Mouse (Mus musculus) erythroblast, embryonic 14.5 days (primary cell): ENCODE measurements around the gene Gbx1. TPM values are rescaled to one million over a fixed set of nuclear protein-coding genes. Genes with fewer than 3 reads are reported as not detected.

Source experiments
- H3K27me3 ChIP-seq: 2 replicates; pipeline ENCODE4 v1.6.1; 2012; ENCODE audit warnings: inconsistent platforms; ENCODE audit not compliant: control insufficient read depth
- H3K36me3 ChIP-seq: 2 replicates; pipeline ENCODE4 v1.6.1; 2012; ENCODE audit warnings: mild to moderate bottlenecking, inconsistent platforms; ENCODE audit not compliant: control insufficient read depth
- H3K4me1 ChIP-seq: 2 replicates; pipeline ENCODE4 v1.6.1; 2012; ENCODE audit warnings: inconsistent platforms; ENCODE audit not compliant: control insufficient read depth
- H3K4me3 ChIP-seq: replicated peaks from 2 replicates; pipeline ENCODE3; 2012; ENCODE audit warnings: moderate library complexity, mild to moderate bottlenecking, inconsistent platforms
- H3K9me3 ChIP-seq: 2 replicates; pipeline ENCODE4 v1.6.1; 2012; ENCODE audit warnings: low read length, inconsistent platforms, mixed read lengths; ENCODE audit not compliant: control insufficient read depth
- GATA1 ChIP-seq: IDR thresholded peaks from 2 replicates; pipeline ENCODE4 v1.6.1; 2012; ENCODE audit warnings: low read length, inconsistent platforms, mixed read lengths
- TAL1 ChIP-seq: IDR thresholded peaks from 3 replicates; pipeline ENCODE4 v1.6.1; 2012; ENCODE audit warnings: low read length, inconsistent platforms, mixed read lengths
- polyA plus RNA-seq: library from polyadenylated mRNA; stranded (reverse); fragments of >175 nt; gene quantifications from 2 replicates; pipeline ENCODE4 v1.2.3, GENCODE M21; 2012

The Gbx1 gene
- polyA plus RNA-seq, 1 experiment, result not detected

GRCm38 (mm10) chr5:24486097-24486496, 40.9 kb downstream of the Gbx1 start:
- TF ChIP-seq TAL1 (no peak), GATA1 (no peak)
- H3K27me3 ChIP-seq, result no peaks in the 10 kb centered on the region
- H3K36me3 ChIP-seq, result peaks cover 95% of the 10 kb centered on the region
- no peaks in the 10 kb centered on the region for H3K9me3 ChIP-seq
- no peak overlapping the region for H3K4me3 ChIP-seq
- H3K4me1 ChIP-seq, result peaks cover 4% of the 10 kb centered on the region; the same call in 1 of the 2 replicates

- H3K36me3 ChIP-seq, result peaks cover 95% of the 10 kb centered on the region
Measured at GRCm38 (mm10) chr5:24484963-24485362, 42.0 kb downstream of the Gbx1 start.

GRCm38 (mm10) chr5:24483326-24483725, 43.7 kb downstream of the Gbx1 start:
- no peaks in the 10 kb centered on the region for H3K27me3 ChIP-seq
- peaks cover 96% of the 10 kb centered on the region for H3K36me3 ChIP-seq
- H3K9me3 ChIP-seq, result no peaks in the 10 kb centered on the region
- H3K4me1 ChIP-seq, result peaks cover 4% of the 10 kb centered on the region; the same call in 1 of the 2 replicates
- no peak overlapping the region for H3K4me3 ChIP-seq
- TF ChIP-seq GATA1, result no peak
- TF ChIP-seq TAL1, result no peak

More at GRCm38 (mm10) chr5:24484963-24485362, 42.0 kb downstream of the Gbx1 start:
- H3K4me3 ChIP-seq, result no peak overlapping the region
- TF ChIP-seq GATA1 (no peak), TAL1 (no peak)
- peaks cover 4% of the 10 kb centered on the region; the same call in 1 of the 2 replicates for H3K4me1 ChIP-seq
- H3K27me3 ChIP-seq, result no peaks in the 10 kb centered on the region
- no peaks in the 10 kb centered on the region for H3K9me3 ChIP-seq

GRCm38 (mm10) chr5:24482247-24483079, 44.5 kb downstream of the Gbx1 start:
- peaks cover 4% of the 10 kb centered on the region; the same call in 1 of the 2 replicates for H3K4me1 ChIP-seq
- peaks cover 96% of the 10 kb centered on the region for H3K36me3 ChIP-seq
- no peak for TF ChIP-seq GATA1
- TF ChIP-seq TAL1, result no peak
- H3K27me3 ChIP-seq, result no peaks in the 10 kb centered on the region
- no peak overlapping the region for H3K4me3 ChIP-seq
- H3K9me3 ChIP-seq, result no peaks in the 10 kb centered on the region

GRCm38 (mm10) chr5:24481647-24482046, 45.4 kb downstream of the Gbx1 start:
- Histone ChIP-seq H3K27me3 (no peaks in the 10 kb centered on the region), H3K36me3 (peaks cover 96% of the 10 kb centered on the region), H3K4me1 (peaks cover 4% of the 10 kb centered on the region; the same call in 1 of the 2 replicates), H3K4me3 (no peak overlapping the region), H3K9me3 (no peaks in the 10 kb centered on the region)
- TF ChIP-seq TAL1, result no peak
- TF ChIP-seq GATA1, result no peak

- Histone ChIP-seq H3K4me1 (peaks cover 13% of the 10 kb centered on the region), H3K27me3 (peaks cover 24% of the 10 kb centered on the region), H3K36me3 (peaks cover 73% of the 10 kb centered on the region), H3K4me3 (no peak overlapping the region), H3K9me3 (no peaks in the 10 kb centered on the region; the same call in 1 of the 2 replicates)
- TF ChIP-seq TAL1 (no peak), GATA1 (no peak)
Measured at GRCm38 (mm10) chr5:24477909-24478308, 49.1 kb downstream of the Gbx1 start.

GRCm38 (mm10) chr5:24475476-24476241, 51.3 kb downstream of the Gbx1 start:
- H3K27me3 ChIP-seq, result peaks cover 28% of the 10 kb centered on the region
- H3K36me3 ChIP-seq, result peaks cover 56% of the 10 kb centered on the region
- no peak overlapping the region for H3K4me3 ChIP-seq
- TF ChIP-seq GATA1 (no peak), TAL1 (no peak)
- H3K9me3 ChIP-seq, result no peaks in the 10 kb centered on the region; the same call in 1 of the 2 replicates
- peaks cover 13% of the 10 kb centered on the region for H3K4me1 ChIP-seq

GRCm38 (mm10) chr5:24474723-24475261, 52.2 kb downstream of the Gbx1 start:
- TF ChIP-seq GATA1 (no peak), TAL1 (no peak)
- H3K4me1 ChIP-seq, result peaks cover 13% of the 10 kb centered on the region
- H3K27me3 ChIP-seq, result peaks cover 28% of the 10 kb centered on the region
- H3K36me3 ChIP-seq, result peaks cover 50% of the 10 kb centered on the region
- peak overlapping the region; percentile 27 for H3K4me3 ChIP-seq
- H3K9me3 ChIP-seq, result no peaks in the 10 kb centered on the region; the same call in 1 of the 2 replicates
